Mouse (Mus musculus): Measurements from ENCODE around the gene Hist2h2aa1. TPM values are rescaled to one million over a fixed set of nuclear protein-coding genes. Genes with fewer than 3 reads are reported as not detected.
"Not testable (repeated sequence)": the region's sequence is repeated elsewhere in the genome, so short reads cannot be mapped to it uniquely, and the experiment has no call there.

Hist2h2aa1 gene
- not detected in 2 replicates for total RNA-seq (2015; ENCODE audit: low replicate concordance)
- total RNA-seq (2017; ENCODE audit: low replicate concordance), result 1,803 and 3,861 TPM in 2 replicates

DNA sequence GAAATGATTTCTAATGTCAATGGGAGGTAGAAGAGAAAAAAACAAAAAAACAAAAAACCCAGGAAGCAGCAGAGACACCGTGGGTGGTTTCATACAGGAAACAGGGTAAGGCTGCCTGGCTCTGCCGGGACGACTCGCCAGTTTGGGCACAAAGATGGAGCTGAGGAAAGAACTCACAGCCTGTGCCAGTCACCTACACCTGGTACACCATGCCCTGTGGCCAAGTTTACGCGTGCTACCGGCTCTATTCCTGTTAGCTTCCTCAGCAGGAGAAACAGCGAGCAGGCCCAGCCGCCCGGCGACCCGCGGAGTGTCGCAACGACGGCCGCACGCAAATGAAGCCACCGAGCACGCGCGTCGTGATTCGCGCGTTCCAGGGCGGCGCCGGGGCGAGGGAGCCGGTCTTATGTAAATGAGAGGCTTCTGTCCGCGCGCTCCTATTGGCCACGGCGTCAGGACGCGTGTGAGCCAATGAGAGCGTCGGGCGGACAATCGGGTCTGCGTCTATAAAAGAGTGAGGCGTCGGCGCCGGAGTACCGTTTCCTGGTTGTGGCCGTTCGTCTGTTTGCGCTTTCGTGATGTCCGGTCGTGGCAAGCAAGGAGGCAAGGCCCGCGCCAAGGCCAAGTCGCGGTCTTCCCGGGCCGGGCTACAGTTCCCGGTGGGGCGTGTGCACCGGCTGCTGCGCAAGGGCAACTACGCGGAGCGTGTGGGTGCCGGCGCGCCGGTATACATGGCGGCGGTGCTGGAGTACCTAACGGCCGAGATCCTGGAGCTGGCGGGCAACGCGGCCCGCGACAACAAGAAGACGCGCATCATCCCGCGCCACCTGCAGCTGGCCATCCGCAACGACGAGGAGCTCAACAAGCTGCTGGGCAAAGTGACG, at the start of gene Hist2h2aa1:
TSS of gene Hist2h2aa1 (plus strand) at position 495 of the 884 bp plus-strand sequence.
- ATAC-seq (replicated peaks; ENCODE audit: low FRiP score, poor library complexity, severe bottlenecking), result peak; percentile 65

DNA sequence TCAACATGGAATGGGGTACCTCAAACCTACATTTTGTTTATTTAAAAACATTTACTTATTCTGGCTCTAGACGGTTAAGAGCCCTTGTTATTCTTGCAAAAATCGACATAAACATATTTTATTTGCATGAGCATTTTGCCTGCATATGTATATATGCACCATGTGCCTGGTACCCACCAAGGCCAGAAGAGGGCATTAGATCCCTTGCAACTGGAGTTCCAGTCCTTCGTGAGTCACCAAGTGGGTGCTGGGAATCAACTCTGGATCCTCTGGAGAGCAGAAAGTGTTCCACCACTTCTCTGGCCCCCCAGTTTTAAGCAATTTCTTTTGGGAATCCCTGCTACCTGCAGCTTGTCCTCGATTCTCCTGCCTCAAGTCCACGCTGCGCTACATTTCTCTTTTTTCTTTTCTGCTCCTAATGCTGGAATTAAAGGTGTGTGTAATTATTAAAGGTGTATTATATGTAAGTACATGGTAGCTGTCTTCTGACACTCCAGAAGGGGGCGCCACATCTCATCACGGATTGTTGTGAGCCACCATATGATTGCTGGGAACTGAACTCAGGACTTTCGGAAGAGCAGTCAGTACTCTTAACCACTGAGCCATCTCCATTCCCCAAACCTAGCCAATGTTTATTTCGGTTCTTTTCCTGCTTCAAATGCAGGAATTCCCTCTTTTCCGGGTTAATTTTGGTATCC, 49.5 kb upstream of the Hist2h2aa1 start:
- no peak for ATAC-seq (replicated peaks; ENCODE audit: low FRiP score, poor library complexity, severe bottlenecking)

GRCm38 (mm10) chr3:96196437-96197128, 48.7 kb upstream of the Hist2h2aa1 start:
- ATAC-seq (replicated peaks; ENCODE audit: low FRiP score, poor library complexity, severe bottlenecking), result no peak

DNA sequence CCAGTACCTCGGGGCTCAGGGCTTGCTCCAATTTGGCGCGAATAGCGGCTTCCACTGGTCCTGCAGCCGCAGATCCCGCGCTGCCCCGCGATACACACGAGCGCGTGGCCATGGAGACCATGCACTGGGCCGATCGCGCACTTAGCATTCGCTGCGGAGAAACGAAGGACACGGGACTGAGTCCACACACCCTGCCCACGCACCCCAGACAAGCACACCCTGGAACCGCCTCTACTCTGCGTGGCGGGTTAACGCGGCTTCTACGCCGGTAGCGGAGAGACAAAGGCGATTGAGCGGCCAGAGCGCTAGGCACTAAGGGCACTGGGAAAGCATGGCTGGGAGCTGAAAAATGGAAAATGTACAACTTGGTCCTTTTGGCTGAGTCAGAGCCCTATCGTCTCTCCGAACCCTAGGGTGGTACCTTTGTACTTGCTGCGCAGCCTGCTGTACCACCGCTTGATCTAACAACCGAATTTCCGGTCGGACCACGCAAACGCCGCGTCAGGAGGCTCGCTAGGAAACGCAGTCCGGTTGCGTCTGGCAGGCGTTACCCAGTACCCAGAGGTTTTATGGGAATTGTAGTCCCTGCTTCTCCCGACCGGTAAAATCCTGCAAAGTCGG, 48.1 kb upstream of the Hist2h2aa1 start:
- peak; percentile 88 for ATAC-seq (replicated peaks; ENCODE audit: low FRiP score, poor library complexity, severe bottlenecking)

GRCm38 (mm10) chr3:96198181-96198580, 47.1 kb upstream of the Hist2h2aa1 start:
- 0 out of 2 replicates have a peak, but pooled peaks have one; percentile 10 for ATAC-seq (replicated peaks; ENCODE audit: low FRiP score, poor library complexity, severe bottlenecking)

- not testable (repeated sequence) for ATAC-seq (replicated peaks; ENCODE audit: low FRiP score, poor library complexity, severe bottlenecking)
Observed at GRCm38 (mm10) chr3:96198601-96199251, 46.6 kb upstream of the Hist2h2aa1 start.

- ATAC-seq (replicated peaks; ENCODE audit: low FRiP score, poor library complexity, severe bottlenecking), result no peak
Observed at GRCm38 (mm10) chr3:96199731-96200130, 45.6 kb upstream of the Hist2h2aa1 start.

DNA sequence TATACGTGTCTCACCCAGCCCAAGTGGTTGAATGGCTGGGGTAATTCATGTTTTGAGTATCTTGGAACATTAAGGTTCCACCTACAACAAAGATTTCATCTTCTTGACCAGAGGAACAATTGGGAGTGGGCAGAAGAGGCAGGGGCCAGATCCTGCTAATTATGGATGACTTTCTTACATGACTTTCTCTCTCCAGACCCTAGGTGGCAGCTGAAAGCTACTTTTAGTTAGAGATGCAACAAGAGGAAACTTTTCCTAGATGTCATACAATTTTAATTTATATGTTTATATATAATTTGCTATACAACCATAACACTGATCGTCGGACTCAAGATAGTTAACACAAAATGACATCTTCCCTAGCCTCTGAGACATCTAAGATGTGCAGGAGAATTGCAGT, 37.5 kb upstream of the Hist2h2aa1 start:
- no peak for ATAC-seq (replicated peaks; ENCODE audit: low FRiP score, poor library complexity, severe bottlenecking)

- ATAC-seq (replicated peaks; ENCODE audit: low FRiP score, poor library complexity, severe bottlenecking), result no peak
Observed at GRCm38 (mm10) chr3:96209242-96209641, 36.1 kb upstream of the Hist2h2aa1 start.

- ATAC-seq (replicated peaks; ENCODE audit: low FRiP score, poor library complexity, severe bottlenecking), result peak; percentile 40
Observed at GRCm38 (mm10) chr3:96219191-96219641, 26.1 kb upstream of the Hist2h2aa1 start.

DNA sequence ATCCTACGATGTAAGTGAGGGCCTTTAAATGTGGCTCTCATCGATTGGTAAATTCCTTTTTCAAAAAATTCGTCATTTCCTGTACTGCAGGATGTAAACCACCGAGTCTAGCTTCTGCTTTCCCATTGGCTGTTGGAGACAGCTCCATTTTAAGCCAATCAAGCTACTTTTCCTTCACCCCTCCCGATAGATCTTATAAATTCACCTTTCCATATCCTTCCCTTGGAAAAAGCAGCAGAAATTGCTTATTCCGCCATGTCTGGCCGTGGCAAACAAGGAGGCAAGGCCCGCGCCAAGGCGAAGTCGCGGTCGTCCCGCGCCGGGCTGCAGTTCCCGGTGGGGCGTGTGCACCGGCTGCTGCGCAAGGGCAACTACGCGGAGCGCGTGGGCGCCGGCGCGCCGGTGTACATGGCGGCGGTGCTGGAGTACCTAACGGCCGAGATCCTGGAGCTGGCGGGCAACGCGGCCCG, 25.6 kb upstream of the Hist2h2aa1 start, which contains the start of the genes Bola1 and Hist2h2ab:
TSS of gene Bola1 (minus strand) at position 49 of the 470 bp plus-strand sequence.
TSS of gene Hist2h2ab (plus strand) at position 205 of the 470 bp plus-strand sequence.
- peak; percentile 66 for ATAC-seq (replicated peaks; ENCODE audit: low FRiP score, poor library complexity, severe bottlenecking)

GRCm38 (mm10) chr3:96220131-96220764, 25.0 kb upstream of the Hist2h2aa1 start:
- ATAC-seq (replicated peaks; ENCODE audit: low FRiP score, poor library complexity, severe bottlenecking), result not testable (repeated sequence)

DNA sequence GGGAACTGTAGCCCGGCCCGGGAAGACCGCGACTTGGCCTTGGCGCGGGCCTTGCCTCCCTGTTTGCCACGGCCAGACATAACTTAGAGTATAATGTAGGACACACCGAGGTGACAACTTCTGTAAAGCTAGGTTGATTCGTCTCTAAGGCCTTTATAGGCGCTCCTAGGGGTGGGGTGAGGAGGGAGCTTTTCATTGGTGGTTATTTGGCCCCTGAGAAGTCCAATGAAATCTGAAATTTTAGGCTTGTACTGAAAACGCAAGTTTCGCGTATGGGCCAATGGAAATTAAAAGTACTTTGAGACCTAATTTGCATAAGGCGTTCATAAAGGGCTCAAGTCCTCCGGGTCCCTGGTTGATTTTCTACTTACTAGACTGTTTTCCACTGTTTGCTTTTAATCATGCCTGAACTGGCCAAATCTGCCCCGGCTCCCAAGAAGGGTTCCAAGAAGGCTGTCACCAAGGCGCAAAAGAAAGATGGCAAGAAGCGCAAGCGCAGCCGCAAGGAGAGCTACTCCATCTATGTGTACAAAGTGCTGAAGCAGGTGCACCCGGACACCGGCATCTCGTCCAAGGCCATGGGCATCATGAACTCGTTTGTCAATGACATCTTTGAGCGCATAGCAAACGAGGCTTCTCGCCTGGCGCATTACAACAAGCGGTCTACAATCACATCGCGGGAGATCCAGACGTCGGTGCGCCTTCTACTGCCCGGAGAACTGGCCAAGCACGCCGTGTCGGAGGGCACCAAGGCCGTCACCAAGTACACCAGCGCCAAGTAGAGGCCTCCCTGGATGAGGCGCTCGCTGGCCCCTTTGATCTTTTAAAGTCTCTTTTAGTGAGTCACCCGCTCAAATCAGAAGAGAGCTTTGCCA, 24.3 kb upstream of the Hist2h2aa1 start, which contains the start of the genes Hist2h2ac and Hist2h2be:
TSS of gene Hist2h2ac (minus strand) at position 116 of the 875 bp plus-strand sequence.
TSS of gene Hist2h2be (plus strand) at position 355 of the 875 bp plus-strand sequence.
- peak; percentile 80 for ATAC-seq (replicated peaks; ENCODE audit: low FRiP score, poor library complexity, severe bottlenecking)

- ATAC-seq (replicated peaks; ENCODE audit: low FRiP score, poor library complexity, severe bottlenecking), result no peak
Observed at GRCm38 (mm10) chr3:96221640-96222038, 23.7 kb upstream of the Hist2h2aa1 start.

DNA sequence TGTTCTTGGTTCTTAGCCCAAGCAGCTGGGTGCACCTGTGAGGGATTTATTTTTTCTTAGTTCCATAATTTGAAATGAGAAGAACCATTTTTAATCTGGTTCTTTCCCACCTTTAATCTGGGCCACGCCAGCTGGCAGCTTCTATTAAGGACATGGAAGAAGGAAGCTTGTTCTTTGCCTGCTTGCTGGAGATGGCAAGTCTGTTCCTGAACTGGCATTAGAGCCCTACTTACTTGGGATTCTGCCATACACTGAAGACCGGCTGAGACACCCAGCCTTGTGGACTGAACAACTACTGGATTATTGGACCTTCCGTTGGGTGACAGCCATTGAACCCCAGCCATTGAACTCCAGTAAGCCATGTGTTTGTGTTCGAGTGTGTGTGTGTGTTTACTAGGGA, 22.5 kb upstream of the Hist2h2aa1 start:
- no peak for ATAC-seq (replicated peaks; ENCODE audit: low FRiP score, poor library complexity, severe bottlenecking)

DNA sequence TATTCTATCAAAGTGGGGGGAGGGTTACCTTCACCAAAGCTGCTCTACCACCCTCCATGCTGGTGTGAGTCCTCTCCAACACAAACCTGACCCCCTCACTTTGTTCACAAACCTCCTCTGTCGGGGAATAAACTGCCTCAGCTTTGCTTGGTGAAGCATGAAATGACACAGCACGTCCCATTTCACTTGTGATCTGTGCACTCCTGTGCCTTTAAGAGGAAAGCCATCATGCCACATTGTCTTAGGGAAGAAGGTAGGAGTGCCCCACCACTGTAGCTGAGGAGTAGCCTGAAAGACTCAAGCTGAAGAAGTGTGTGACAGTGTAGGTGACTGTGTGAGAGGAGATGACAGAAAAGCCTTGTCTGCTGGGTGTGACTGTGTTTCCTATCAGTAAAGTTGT, 19.9 kb upstream of the Hist2h2aa1 start:
- no peak for ATAC-seq (replicated peaks; ENCODE audit: low FRiP score, poor library complexity, severe bottlenecking)

Data from erythroblast, adult 5-6 weeks (primary cell).